Mouse (Mus musculus): ENCODE data around the gene Stk32c. TPM values are rescaled to one million over a fixed set of nuclear protein-coding genes. Genes with fewer than 3 reads are reported as not detected.

The Stk32c gene
- polyA plus RNA-seq, 1 experiment from 2014 or later, result 0.50 TPM

- no peak overlapping the region for H3K4me2 ChIP-seq
- no peaks in the 10 kb centered on the region for H3K4me1 ChIP-seq
- no peak overlapping the region for H3K4me3 ChIP-seq
- H3K27me3 ChIP-seq, result no peaks in the 10 kb centered on the region
- WGBS, result 70% methylated on average over 12 of the region's 12 CpGs
- peaks cover 56% of the 10 kb centered on the region for H3K36me3 ChIP-seq (ENCODE audit: poor library complexity, severe bottlenecking)
- H3K27ac ChIP-seq, result no peak overlapping the region
- H3K9me3 ChIP-seq (replicated peaks), result no peaks in the 10 kb centered on the region
- ATAC-seq, result no peak
- H3K9ac ChIP-seq, result no peak overlapping the region
Measured at GRCm38 (mm10) chr7:139100531-139101095, 112.5 kb downstream of the Stk32c start.

DNA sequence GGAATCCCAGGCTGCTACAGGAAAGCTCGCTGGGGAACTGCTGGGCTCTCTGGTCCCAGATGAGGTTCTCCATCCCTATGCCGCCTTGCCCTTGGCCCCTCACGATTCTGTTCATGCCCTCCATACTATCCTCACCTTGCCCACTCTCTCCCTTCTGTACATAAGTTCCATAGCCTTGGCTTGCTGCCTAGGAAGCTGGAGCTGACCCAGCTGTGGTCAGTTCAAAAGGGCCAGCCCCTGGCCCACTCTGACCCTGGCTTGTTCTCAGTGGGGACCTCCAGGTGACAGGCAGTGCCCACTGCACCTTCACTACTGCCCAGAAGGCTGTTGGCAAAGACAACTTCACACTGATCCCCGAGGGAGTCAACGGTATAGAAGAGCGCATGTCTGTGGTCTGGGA is 116.7 kb downstream of the Stk32c start:
- Histone ChIP-seq H3K27ac (no peak overlapping the region; the same call in 1 of the 2 replicates), H3K9me3 (replicated peaks) (no peaks in the 10 kb centered on the region), H3K9ac (no peak overlapping the region), H3K36me3 (ENCODE audit: poor library complexity, severe bottlenecking) (peaks cover 92% of the 10 kb centered on the region), H3K4me3 (no peak overlapping the region), H3K27me3 (no peaks in the 10 kb centered on the region), H3K4me1 (no peaks in the 10 kb centered on the region), H3K4me2 (no peak overlapping the region)
- ATAC-seq, result no peak
- 91% methylated on average over 6 of the region's 6 CpGs for WGBS

- H3K36me3 ChIP-seq (ENCODE audit: poor library complexity, severe bottlenecking), result peaks cover 92% of the 10 kb centered on the region
Measured at GRCm38 (mm10) chr7:139095282-139095681, 117.8 kb downstream of the Stk32c start.

GRCm38 (mm10) chr7:139094761-139095160 is 118.3 kb downstream of the Stk32c start:
- Histone ChIP-seq H3K4me2 (no peak overlapping the region), H3K36me3 (ENCODE audit: poor library complexity, severe bottlenecking) (peaks cover 92% of the 10 kb centered on the region), H3K9me3 (replicated peaks) (no peaks in the 10 kb centered on the region), H3K27ac (no peak overlapping the region), H3K27me3 (no peaks in the 10 kb centered on the region), H3K4me3 (no peak overlapping the region), H3K4me1 (peaks cover 8% of the 10 kb centered on the region), H3K9ac (no peak overlapping the region)
- ATAC-seq, result no peak
- 88% methylated on average over 6 of the region's 6 CpGs for WGBS

More at GRCm38 (mm10) chr7:139095282-139095681, 117.8 kb downstream of the Stk32c start:
- no peak overlapping the region for H3K4me3 ChIP-seq
- no peaks in the 10 kb centered on the region for H3K27me3 ChIP-seq
- no peak overlapping the region for H3K9ac ChIP-seq
- no peak overlapping the region for H3K27ac ChIP-seq
- 86% methylated on average over 7 of the region's 7 CpGs for WGBS
- H3K4me1 ChIP-seq, result peaks cover 3% of the 10 kb centered on the region
- no peaks in the 10 kb centered on the region for H3K9me3 ChIP-seq (replicated peaks)
- no peak for ATAC-seq
- no peak overlapping the region for H3K4me2 ChIP-seq

GRCm38 (mm10) chr7:139093781-139094180 is 119.3 kb downstream of the Stk32c start:
- Histone ChIP-seq H3K27ac (no peak overlapping the region), H3K9me3 (replicated peaks) (no peaks in the 10 kb centered on the region), H3K36me3 (ENCODE audit: poor library complexity, severe bottlenecking) (peaks cover 92% of the 10 kb centered on the region), H3K9ac (no peak overlapping the region), H3K4me1 (peaks cover 15% of the 10 kb centered on the region), H3K4me3 (no peak overlapping the region), H3K4me2 (no peak overlapping the region), H3K27me3 (no peaks in the 10 kb centered on the region)
- 92% methylated on average over 7 of the region's 7 CpGs for WGBS
- no peak for ATAC-seq

DNA sequence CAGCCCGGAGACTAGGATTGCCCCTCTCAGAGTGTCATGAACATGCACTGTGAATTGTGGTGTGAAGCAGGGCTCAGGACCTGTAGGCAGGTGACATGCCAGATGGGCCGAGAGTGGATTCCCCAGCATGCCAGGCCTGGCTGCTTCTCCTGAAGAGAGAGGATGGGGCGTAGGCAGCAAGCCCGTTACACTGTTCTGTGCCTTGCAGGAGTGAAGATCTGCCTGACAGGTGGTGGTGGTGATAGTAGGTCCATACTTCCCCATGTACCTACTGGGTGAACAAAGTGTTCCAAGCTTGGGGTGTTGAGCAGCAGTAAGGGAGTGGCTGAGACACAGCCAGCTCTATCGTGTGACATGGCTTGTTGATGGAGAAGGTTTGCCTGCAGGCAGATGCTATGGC is 120.0 kb downstream of the Stk32c start:
- H3K36me3 ChIP-seq (ENCODE audit: poor library complexity, severe bottlenecking), result peaks cover 85% of the 10 kb centered on the region
- H3K4me2 ChIP-seq, result no peak overlapping the region
- no peaks in the 10 kb centered on the region for H3K9me3 ChIP-seq (replicated peaks)
- no peak overlapping the region for H3K4me3 ChIP-seq
- no peak overlapping the region for H3K27ac ChIP-seq
- ATAC-seq, result no peak
- no peak overlapping the region for H3K9ac ChIP-seq
- peaks cover 21% of the 10 kb centered on the region for H3K4me1 ChIP-seq
- H3K27me3 ChIP-seq, result no peaks in the 10 kb centered on the region
- 94% methylated on average over 5 of the region's 5 CpGs for WGBS

DNA sequence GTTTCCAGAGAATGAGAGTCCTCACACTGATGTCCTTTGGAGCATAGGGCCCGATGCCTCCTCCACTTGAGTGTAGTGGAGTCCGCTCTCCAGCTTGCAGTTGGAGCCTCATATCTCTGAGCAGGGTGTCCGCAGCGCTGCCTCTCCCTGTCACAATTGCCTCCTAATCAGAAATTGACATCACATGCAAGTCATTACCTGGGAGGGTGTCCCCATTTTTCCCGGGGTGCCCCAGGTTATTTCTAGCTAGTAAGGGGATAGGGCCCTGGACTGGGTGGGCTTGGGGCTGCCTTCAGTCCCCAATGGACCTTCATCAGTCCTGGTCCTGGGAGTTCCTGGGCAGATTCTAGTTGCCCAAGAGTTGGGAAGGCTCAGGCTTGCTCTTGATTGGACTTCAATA is 120.4 kb downstream of the Stk32c start:
- 94% methylated on average over 5 of the region's 5 CpGs for WGBS
- Histone ChIP-seq H3K9me3 (replicated peaks) (no peaks in the 10 kb centered on the region), H3K4me3 (no peak overlapping the region), H3K4me1 (peaks cover 26% of the 10 kb centered on the region), H3K4me2 (no peak overlapping the region), H3K9ac (no peak overlapping the region), H3K36me3 (ENCODE audit: poor library complexity, severe bottlenecking) (peaks cover 81% of the 10 kb centered on the region), H3K27ac (no peak overlapping the region), H3K27me3 (no peaks in the 10 kb centered on the region)
- ATAC-seq, result no peak

DNA sequence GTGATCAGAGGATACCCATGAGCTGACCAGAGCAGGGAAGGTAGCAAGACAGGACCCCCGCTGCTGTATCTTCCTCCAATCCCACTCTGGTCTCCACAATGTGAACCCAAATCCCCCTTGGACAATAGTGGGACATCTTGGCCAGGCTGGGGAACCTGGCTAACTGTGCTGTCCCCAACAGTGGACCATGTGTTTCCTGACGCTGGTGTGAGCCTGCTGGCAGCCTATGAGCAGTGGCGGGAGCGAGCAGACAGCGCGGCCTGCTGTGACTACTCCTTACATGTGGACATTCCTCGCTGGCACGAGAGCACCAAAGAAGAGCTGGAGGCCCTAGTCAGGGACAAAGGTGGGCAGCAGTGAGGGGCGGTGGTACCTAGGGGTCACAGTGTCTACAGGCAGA is 121.4 kb downstream of the Stk32c start:
- 90% methylated on average over 9 of the region's 9 CpGs for WGBS
- Histone ChIP-seq H3K4me2 (no peak overlapping the region), H3K9me3 (replicated peaks) (no peaks in the 10 kb centered on the region), H3K27ac (no peak overlapping the region), H3K4me1 (peaks cover 36% of the 10 kb centered on the region), H3K27me3 (0 out of 2 replicates have a peak, but pooled peaks cover 4% of the 10 kb centered on the region), H3K36me3 (ENCODE audit: poor library complexity, severe bottlenecking) (peaks cover 75% of the 10 kb centered on the region), H3K9ac (no peak overlapping the region), H3K4me3 (no peak overlapping the region)
- no peak for ATAC-seq

- Histone ChIP-seq H3K36me3 (ENCODE audit: poor library complexity, severe bottlenecking) (peaks cover 60% of the 10 kb centered on the region), H3K27ac (no peak overlapping the region), H3K9me3 (replicated peaks) (no peaks in the 10 kb centered on the region), H3K4me1 (peaks cover 40% of the 10 kb centered on the region), H3K27me3 (0 out of 2 replicates have a peak, but pooled peaks cover 5% of the 10 kb centered on the region), H3K4me3 (no peak overlapping the region), H3K9ac (no peak overlapping the region), H3K4me2 (no peak overlapping the region)
- WGBS, result 90% methylated on average over 12 of the region's 12 CpGs
- no peak for ATAC-seq
Measured at GRCm38 (mm10) chr7:139089892-139090874, 122.9 kb downstream of the Stk32c start.

DNA sequence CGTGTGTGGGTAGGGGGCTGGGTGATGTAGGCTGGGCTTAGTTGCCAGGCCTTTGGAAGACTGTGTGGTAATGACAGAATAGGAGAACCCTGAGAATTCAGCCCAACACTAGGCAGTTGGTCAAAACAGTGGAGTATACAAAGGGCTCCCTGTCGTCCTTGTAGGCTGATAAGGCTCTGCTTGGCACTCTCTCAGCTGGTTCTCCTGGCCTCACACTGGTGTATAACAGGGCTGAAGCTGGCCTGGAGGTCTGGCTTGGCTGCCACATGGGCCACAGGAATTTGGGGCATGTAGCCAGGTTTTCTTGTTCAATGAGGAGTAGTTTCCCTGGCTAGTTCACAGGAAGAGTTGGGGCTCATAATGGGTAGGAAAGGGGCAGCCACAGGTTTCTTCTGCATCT is 125.3 kb downstream of the Stk32c start:
- H3K4me2 ChIP-seq, result peak overlapping the region; percentile 77
- no peaks in the 10 kb centered on the region for H3K9me3 ChIP-seq (replicated peaks)
- H3K4me3 ChIP-seq, result peak overlapping the region; percentile 71; the same call in 1 of the 2 replicates
- peaks cover 37% of the 10 kb centered on the region for H3K36me3 ChIP-seq (ENCODE audit: poor library complexity, severe bottlenecking)
- peaks cover 8% of the 10 kb centered on the region; the same call in 1 of the 2 replicates for H3K27me3 ChIP-seq
- peak; percentile 48; the same call in 1 of the 2 replicates for ATAC-seq
- peaks cover 40% of the 10 kb centered on the region for H3K4me1 ChIP-seq
- WGBS, result 36% methylated on average over 2 of the region's 2 CpGs
- peak overlapping the region; percentile 89; the same call in 1 of the 2 replicates for H3K9ac ChIP-seq
- H3K27ac ChIP-seq, result no peak overlapping the region

DNA sequence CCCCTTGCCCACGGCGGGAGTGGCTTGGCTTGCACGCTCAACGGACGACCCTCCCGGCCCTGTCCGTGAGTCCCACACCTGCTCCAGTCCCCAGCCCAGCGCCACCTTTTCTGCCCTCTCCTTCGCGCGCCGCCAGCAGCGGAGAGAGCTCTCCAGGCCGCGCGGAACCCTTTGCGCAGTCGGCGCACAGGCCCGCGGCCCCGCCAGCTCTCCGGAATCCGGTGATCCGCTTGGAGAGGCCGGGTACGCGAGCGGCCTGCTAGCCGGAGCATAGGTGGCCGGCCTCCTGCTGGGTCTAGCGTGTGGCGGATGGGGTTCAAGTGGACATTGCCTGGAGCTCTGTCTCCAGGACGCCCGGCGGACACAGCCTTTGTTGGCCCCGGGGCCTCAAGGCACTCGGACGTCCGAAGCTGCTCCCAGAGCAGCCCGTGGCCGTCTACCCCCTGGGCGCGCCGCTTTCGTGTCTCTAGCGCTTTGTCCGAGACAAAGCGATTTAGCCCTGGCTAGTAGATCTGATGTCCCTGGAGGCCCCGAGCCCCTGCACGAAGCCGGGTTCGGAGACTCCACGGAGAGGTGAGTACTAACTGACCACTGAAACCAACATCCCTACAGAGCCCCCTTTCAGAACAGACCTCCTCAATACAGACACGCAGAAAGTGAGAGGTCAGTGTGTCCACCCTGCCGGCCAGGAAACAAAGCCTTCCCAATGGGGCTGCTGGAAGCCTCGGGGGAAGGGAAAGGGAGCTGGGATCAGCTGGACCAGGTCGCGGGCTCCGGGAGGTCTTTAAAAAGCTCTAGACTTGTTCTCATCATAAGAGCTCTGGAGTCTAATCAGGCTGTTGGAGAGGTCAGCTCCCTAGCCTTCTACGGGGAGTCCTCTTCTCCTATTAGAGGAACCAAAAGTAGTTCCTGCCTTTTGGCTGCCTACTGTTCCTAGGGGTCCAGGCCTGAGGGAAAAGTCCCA is 126.6 kb downstream of the Stk32c start:
- H3K27me3 ChIP-seq, result peaks cover 11% of the 10 kb centered on the region; the same call in 1 of the 2 replicates
- peak overlapping the region; percentile 77 for H3K4me2 ChIP-seq
- H3K9me3 ChIP-seq (replicated peaks), result no peaks in the 10 kb centered on the region
- under 1% methylated on average over 61 of the region's 61 CpGs for WGBS
- peaks cover 48% of the 10 kb centered on the region for H3K4me1 ChIP-seq
- peak overlapping the region; percentile 71 for H3K4me3 ChIP-seq
- H3K27ac ChIP-seq, result peak overlapping the region; percentile 61; the same call in 1 of the 2 replicates
- ATAC-seq, result peak; percentile 58
- H3K9ac ChIP-seq, result peak overlapping the region; percentile 89
- H3K36me3 ChIP-seq (ENCODE audit: poor library complexity, severe bottlenecking), result peaks cover 24% of the 10 kb centered on the region

Measured in forebrain, embryonic 13.5 days (tissue).